Mouse (Mus musculus) neutrophil, adult 5-6 weeks (primary cell): Measurements from ENCODE around the gene Nwd1. TPM values are rescaled to one million over a fixed set of nuclear protein-coding genes. Genes with fewer than 3 reads are reported as not detected.
A peak's percentile ranks its signal among the peaks of the same experiment; 100 is the strongest.
"Not testable (repeated sequence)": the region's sequence is repeated elsewhere in the genome, so short reads cannot be mapped to it uniquely, and the experiment has no call there.

Experiments
- ATAC-seq: fragments of 151-379, 151-347 bp; 2 replicates; pipeline ENCODE4 v1.8.0; 2017; ENCODE audit warnings: mild to moderate bottlenecking, moderate TSS enrichment; ENCODE audit not compliant: insufficient number of reproducible peaks, poor library complexity, low FRiP score, severe bottlenecking; ENCODE audit errors: extremely low read depth
- total RNA-seq: library from RNA; stranded (forward); fragments of 200-1000 nt; gene quantifications from 2 replicates; pipeline ENCODE4 v1.2.3, GENCODE M21; 2017

Nwd1 gene
- total RNA-seq, result 0.12 TPM in 2 replicates

DNA sequence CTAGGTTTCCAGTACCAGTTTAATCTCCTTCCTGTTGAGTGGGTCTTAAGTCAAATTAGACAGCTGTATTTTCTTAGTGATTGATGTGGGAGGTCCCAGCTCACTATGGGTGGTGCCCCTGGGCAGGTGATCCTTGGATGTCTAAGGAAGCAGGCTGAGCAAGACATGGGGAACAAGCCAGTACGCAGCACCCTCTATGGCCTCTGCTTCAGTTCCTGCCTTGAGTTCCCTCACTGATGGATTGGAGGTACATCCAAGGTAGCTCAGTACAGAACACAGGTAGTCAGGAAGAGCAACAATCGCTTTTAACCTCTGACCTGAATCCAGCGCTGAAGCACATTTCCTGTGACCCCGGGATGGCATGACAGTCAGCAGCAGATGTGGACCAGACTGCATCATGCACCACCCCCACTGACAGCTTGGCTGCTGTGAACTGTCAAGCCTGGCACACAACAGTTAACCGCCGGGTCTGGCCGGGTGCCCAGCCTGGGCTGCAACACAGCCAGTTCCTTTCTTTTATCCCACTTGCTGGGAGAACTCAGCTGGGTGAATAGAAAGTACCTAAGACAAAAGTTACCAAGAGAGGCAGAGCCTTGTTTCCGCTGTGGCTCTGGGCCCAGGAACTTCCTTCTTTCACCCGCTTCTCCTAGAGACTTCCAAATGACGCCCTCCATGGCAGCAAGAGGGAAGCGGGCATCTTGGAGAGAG, at the start of gene Nwd1:
Gene Nwd1, plus strand, starts transcription at position 652 of the 708 bp plus-strand sequence.
- no peak for ATAC-seq

DNA sequence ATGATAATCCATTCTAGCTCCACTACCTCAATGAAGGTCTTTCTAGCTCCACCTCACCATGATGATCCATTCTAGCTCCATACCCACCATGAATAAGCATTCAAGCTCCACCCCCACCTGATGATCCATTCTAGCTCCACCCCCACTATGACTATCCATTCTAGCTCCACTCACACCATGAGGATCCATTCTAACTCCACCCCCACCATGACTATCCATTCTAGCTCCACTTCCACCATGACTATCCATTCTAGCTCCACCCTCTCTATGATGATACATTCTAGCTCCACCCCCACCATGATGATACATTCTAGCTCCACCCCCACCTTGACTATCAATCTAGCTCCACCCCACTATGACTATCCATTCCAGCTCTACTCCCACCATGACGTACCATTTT, 3.6 kb upstream of the Nwd1 start:
- peak; percentile 61 for ATAC-seq

DNA sequence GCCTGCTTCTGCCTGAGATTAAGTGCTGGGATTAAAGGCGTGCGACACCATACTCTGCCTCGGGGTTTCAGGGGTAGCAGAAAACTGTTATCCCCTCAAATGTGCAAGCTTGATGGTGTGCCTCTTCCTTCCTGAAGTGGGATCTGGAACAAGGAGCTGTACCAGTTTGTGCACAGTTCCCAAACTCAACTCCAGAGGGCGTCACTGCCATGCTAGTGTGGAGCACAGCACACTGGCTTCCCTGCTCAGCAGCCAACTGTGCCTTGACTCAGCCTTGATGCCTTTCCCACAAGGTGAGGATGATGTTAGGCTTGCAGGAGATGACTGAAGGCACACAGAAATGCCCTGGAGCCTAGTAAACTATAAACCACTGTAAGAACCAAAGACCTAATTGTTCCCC, 1.9 kb upstream of the Nwd1 start:
- no peak for ATAC-seq

DNA sequence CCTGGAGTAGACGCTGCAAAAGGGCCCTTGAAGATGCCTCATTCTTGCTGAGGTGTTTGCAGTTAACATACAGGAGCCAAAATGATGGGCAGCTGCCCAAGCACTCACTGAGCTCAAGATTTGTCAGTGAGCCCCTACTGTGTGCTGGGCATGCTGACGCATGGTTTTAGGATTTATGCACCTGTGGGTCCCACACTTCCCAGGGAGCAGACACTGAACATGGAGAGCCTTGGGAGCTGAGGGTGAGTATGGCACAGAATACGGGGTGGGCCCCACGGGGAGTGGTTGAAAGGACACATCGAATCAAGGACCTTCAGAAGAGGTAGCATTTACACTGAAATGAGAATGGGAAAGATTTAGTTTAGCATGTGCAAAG, 245 bp downstream of the Nwd1 start:
- ATAC-seq, result no peak

DNA sequence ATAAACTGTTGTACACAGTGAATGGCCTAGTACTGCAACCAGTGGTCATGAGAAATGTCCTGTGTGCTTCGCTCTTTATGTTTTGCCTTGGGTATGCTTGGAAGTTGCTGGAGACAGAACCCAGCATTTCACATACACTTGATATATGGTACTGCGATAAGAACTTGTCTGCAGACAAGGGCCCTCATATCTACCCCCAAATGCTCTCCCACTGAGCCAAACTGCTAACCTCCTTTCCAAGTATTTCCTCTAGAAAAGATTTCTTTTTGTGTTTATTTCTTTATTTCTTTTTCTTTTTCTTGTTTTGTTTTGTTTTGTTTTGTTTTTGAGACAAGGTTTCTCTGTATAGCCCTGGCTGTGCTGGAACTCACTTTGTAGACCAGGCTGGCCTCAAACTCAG, 4.2 kb downstream of the Nwd1 start:
- ATAC-seq, result no peak

DNA sequence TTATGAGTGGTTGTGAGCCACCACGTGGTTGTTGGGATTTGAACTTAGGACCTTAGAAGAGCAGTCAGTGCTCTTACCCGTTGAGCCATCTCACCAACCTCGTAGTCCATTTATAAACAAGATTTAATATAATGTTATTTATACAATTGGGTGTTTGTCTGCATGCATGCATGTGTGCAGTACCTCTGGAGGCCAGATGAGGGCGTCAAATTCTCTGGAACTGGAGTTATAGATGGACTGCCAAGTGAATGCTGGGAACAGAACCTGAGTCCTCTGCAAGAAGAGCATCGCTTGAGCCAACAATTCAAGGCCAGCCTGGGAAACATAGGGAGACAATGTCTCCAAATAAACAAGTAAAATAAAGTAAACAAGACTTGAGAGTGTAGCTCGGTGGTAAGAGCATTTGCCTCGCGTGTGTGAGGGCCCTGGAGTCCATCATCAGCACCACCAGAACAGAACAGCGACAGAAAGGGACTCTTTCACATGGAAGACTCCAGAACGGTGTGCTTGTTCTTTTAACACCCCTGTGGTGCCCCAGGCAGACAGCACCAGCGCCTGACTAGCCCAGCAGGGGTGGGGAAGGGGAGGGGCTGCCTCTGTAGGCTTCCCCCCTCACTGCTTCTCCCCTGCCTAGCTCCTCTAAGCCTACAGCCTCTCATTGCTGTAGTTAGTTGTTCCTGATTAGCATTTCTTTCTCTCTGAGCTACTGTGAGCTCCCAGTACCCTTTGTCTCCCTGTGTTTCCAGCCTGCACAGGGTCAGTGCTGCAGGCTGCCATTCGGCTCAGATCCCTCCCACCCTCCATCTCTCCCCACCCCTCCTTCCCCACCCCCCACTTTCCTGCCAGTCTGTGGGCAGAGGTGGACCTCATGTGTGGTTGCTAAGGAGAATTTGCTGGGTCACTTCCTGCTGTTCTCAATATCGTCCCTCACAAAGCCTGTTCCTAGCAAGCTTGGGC, 8.3 kb downstream of the Nwd1 start:
- ATAC-seq, result peak; percentile 28; the same call in 1 of the 2 replicates

DNA sequence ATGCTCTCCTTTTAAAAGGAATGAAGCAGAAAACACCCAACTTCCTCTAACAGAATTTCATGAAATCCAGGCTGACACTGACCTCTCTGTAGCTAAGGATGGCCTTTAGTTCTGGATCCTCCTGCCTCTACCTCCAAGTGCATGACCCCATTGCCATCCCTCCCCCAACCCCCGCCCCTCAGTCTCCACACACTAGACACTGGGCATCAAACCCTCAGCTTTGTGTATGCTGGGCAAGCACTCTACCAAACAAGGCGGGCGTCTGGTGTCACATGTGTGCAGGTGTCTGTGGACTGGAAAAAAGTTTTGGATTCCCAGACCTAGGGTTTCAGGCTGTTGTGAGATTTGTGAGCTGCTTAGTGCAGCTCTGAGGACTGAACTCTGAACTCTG, 9.0 kb downstream of the Nwd1 start:
- no peak for ATAC-seq

DNA sequence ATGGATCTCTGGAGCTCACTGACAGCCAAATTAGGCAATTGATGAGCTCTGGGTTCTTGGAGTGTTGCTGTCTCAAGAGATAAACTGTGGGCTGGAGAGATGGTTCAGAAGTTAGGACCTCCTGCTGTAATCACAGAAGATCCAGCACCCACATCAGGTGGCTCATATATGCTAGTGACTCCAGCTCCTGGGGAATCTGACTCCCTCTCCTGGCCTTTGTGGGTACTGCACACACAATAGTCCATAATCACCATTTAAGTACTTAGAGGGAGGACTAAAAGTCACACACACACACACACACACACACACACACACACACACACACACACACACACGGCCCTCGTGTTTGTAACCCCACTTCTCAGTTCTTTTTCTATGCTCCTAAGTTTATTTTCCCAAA, 13.5 kb downstream of the Nwd1 start:
- no peak for ATAC-seq

DNA sequence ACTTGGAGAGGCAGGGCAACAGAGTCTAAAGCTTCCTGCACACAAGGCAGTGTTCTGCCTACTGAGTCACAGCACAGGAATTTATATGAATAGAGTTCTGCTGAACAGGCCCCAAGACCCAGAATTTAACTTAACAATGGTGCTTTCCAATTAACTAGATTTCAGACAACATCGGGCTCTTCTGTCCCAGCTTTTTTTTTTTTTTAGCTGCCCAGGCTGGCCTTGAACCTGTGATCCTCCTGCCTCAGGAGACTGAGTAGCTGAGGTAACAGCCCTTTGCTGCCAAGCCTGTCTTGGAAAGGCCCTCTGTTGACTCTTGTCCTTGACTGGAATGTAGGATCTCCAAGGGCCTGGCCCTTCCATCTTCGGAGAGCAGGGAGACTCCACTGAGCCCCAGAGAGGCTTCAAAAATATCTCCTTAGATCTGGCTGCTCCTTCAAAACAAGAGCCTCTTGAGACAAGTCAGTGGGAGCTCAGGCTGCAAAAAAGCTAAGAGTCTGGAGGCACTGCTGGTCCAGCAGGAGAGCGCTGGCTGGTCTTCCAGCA, 17.7 kb downstream of the Nwd1 start:
- ATAC-seq, result no peak

DNA sequence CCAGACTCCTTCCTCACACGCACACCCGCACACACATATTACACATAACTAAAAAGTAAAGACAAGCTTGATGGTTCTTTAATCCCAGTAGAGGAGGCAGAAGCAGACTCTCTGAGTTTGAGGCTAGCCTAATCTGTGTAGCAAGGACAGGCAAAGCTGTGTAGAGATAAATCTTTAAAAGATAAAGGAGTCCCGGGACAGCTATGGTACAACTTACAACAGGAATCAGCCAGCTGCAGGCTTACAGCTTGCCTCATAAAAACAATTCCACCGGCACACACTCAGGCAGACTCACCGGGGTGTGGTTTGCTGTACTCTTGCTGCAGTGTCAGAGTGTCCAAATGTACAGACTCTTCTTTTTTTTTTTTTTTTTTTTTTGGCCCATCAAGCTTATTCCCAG, 18.2 kb downstream of the Nwd1 start:
- no peak for ATAC-seq

DNA sequence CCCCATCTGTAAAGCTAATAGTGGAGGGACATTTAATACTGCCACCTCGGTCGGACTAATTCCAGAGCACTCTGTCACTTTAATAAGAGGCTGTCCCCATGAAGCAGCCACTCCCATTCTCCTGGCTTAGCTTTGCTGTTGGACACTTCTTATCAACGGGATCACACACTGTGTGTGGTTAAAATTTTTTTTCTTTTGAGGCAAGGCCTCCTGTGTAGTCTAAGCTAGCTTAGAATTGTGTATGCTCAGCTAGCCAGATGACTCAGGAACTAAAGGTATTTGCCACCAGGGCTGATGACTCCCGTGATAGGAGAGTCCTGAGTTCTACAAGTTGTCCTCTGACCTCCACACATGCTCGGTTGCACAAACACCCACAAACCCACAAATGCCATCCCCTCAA, 18.9 kb downstream of the Nwd1 start:
- no peak for ATAC-seq

DNA sequence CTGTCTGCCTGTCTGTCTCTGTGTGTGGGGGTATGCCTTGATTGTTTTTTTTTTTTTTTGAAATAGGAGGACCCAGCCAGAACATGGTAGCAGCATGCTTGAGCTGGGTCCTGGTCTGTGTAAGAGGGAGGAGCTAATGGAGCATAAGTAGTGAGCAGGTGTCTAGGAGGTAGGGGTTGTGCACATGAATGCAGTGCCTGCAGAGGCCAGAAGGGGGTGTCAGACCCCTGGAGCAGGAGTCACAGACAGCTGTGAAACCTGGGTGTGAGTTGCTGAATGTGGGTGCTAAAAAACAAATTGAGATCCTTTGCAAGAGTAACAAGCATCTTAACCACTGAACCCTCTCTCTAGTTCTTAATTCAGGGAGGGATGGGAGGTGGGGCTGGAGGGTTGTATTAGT, 22.4 kb downstream of the Nwd1 start:
- no peak for ATAC-seq

DNA sequence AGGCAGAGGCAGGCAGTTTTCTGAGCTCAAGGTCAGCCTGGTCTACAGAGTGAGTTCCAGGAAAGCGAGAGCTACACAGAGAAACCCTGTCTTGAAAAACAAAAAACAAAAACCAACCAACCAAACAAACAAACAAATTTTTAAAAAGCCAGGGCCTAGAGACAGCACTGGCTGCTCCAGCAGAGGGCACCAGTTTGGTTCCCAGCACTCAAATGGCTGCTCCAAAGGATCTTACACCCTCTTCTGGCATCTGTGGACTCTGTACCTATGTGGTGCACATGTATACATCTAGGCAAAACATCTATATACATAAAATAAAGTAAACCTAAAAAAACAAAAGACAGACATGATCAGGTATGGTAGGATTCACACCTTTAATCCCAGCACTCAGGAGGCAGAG, 26.3 kb downstream of the Nwd1 start:
- no peak for ATAC-seq

DNA sequence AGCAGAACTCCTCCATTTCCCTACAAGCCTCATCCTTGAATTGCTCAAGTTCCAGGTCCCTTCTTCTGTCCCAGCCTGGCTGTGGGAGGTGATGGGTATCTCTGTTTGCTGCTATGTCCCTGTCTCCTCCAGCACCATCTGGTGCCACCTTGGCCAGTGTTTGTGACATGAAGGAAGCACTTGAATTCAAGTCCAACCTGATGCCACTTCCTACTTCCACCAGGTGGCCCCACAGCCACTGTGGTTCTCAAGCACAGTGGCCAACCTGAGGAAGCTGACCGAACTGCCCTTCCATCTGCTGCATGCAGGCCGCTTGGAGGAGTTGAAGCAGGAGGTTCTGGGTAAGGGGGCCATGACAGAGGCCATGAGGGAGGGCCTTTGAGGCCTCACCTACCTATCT, 27.7 kb downstream of the Nwd1 start:
- ATAC-seq, result peak; percentile 36; the same call in 1 of the 2 replicates

DNA sequence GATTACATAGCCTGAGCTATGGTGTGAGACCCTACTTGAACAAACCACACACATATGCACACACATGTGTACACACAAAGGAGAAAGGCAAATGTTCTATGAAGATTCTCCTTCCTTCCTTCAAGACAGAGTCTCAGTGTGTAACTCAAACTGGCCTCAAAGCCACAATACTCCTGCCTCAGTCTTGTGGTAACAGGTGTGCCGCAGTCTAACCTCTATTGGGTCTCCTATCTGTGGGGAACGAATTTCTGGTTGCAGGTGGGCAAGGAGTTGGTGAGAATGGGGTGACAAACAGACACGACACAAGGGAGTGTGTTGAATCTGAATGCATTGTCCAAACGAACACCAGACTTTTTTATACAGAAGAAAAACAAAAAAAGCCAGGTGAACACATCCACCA, 29.9 kb downstream of the Nwd1 start:
- no peak for ATAC-seq

DNA sequence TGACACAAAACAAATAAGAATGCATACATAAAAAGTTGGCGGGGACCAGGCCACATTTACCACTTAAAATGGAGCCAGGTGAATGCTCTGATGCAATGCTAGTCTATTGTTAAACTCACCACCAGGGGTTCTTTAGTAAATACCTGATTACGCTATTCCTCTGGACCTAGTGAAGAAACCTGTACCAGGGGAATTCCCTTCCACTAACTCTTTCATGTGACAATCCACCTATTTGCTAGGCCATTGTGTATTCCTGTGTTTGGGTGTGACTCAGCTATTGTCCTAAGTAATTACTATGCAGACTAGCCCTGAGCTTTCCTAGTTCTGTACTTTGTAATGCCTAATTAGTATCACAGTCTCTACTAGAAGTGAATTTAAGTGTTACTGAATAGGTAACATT, 30.3 kb downstream of the Nwd1 start:
- not testable (repeated sequence) for ATAC-seq

DNA sequence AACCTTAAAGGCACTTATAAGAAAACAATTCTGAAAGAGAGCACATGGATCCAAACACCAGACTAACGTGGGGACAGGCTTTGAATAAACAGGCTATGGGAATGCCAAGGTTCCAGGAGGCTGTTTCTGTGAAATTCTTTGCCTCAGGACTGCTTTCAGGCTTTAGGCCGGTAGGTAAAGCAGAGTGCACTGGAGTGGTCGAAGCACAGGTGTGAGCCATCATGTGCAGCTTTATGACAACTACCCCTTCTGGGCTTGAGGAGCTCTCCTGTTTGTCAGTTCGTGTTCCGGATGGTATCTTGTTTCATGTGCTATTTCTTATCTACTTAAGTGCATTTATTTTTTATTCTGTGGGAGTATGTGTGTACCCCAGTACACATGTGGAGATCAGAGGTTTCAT, 30.8 kb downstream of the Nwd1 start:
- ATAC-seq, result no peak

DNA sequence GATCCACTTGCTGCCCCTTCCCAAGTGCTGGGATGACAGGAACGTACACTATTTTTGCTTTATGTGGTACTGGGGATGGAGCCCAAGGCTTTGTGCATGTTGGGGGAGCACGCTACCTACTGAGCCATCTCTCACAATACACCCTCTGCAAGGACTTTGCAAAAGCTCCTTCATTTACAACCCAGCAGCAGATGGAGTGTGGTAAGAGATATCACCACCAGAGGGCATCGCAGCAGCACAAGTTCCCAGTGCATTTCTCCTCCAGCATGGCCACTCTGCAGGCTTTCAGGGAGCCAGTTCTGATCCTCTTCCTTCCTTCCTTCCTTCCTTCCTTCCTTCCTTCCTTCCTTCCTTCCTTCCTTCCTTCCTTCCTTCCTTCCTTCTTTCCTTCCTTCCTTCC, 33.6 kb downstream of the Nwd1 start:
- ATAC-seq, result peak; percentile 52; the same call in 1 of the 2 replicates

DNA sequence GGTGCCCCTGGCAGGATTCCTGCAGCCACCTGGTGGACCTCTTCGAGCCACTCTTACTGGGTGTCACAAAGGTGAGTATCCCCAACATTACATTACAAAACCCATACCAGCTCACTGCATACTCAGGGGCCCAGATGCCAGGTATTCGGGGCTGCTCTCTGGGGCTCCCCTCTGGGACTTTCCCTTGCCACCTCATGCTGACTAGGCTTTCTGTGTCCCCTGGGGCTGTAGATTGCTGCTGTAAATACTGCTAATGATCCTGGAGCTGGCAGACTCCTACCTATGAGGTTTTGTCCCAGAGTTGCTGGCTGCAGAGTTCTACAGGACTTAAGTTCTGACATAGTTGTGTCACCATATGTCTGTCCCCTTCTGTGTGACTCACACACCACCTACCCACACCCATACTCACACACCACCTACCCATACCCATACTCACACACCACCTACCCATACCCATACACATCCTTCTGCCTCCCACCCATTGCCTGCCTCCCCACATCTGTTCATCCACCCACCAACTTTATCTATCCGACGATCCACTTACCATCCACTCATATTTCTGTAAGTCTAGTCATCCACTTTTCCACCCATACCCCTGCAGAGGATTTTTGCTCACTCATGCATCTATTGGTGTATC, 35.7 kb downstream of the Nwd1 start:
- ATAC-seq, result no peak
